Mouse (Mus musculus) spleen, postnatal 36 days (tissue): Measurements from ENCODE around the gene Ubtf.

Source experiments
- DNase-seq, 2 experiments: peaks; one replicate each; pipeline ENCODE4 v3.0.0; 2022; ENCODE audit warnings: low spot score in 2 of 2, mixed read lengths in 1 of 2

The Ubtf gene

DNA sequence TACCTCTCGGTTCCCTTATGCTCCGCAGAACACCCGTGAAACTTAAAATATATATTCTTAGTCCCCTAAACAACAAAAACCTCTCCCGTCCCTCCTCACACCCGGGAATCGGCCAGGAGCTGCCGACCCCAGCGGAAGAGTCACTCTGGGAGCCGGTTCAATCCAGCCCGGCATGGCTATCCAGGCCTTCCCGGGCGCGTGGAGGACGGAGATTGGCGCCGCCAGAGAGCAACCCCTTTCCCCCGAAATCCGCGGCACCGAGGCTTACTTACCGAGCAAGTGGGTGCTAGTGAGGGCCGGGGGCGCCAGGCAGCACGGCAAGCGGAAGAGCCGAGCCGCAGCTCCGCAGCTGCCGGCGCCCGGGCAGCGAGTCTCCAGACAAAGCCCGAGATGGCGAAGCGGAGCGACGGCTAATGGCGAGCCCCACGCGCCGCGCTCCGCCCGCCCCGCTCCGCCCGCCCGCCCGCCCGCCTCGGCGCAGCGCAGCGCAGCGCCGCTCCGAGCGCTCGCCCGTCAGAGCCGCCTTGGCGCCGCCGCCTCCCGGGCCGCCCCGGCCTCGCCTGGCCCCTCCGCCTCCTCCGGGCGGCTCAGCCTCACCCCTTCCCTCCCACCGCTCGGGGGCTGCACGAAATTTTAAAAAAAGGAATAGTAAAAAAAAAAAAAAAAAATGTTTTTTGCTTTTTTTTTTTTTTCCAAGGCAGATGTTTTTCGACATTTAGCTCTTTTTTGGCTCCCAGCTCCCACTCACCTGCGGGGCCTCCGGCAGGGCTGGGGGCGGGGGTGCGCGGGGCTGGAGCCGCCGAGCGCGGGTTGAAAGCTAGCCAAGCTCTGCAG lies 749 bp downstream of the Ubtf start:
- DNase-seq = peak; percentile 56 to 63

DNA sequence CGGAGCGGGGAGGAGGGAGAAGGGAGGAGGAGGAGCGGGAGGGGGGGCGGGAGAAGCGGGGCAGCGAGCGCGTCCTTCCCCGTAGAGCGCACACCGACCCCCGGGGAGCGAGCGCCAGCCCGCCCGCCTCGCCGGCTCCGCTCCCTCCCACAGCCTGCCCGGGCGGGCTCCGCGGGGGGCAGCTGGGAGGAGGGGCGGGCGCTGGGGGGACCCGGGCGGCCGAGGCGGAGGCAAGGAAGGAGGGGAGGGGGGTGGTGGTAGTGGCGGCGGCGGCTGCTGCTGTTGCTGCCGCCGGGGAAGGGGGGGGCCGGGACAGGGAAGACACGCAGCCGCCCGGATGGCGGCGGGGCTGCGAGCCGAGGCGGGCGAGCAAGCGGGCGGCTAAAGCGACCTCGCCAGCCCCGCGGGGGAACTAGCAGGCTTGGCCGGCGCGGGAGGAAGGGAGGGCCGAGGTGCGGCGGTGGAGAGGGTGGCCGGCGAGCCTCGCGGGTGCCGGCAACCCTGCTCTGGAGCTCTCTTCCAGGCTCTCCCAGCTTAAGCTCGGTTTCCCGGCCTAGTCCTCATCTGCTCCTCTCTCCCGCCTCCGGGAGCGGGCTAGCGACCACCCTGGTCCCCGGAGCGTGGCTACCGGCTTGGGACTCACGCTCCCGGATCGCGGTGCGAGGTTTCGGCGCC lies 1.5 kb downstream of the Ubtf start:
- DNase-seq = peak; percentile 66 to 77

DNA sequence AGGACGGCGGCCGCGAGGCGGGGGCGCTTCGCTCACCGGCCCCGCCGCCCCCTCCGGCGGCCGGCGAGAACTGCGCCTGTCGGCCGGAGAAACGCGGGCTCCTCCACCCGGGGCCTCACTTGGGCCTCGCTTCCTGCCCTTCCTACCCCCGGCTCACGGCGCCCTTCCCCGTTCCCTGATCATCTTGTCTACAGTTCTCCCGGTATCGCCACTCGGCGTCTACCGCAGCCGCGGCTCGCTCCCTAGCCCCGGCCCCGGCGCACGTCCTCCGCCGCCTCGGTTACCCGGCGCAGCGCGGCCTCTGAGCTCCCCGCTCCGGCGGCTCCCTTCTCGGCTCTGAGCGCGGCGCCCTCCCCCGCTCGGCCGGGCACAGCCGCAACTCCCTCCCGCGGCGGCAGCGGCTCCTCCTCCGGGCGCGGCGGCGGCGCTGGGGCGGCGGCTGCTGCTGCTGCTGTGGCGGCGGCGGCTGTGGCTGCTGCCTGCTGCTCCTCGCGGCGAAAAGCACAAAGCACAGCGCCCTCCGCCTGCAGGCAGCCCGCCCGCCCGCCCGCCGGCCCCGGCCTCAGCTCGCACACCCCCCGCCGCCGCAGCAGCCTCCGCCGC lies 2.1 kb downstream of the Ubtf start:
- peak; percentile 61 to 67 for DNase-seq

DNA sequence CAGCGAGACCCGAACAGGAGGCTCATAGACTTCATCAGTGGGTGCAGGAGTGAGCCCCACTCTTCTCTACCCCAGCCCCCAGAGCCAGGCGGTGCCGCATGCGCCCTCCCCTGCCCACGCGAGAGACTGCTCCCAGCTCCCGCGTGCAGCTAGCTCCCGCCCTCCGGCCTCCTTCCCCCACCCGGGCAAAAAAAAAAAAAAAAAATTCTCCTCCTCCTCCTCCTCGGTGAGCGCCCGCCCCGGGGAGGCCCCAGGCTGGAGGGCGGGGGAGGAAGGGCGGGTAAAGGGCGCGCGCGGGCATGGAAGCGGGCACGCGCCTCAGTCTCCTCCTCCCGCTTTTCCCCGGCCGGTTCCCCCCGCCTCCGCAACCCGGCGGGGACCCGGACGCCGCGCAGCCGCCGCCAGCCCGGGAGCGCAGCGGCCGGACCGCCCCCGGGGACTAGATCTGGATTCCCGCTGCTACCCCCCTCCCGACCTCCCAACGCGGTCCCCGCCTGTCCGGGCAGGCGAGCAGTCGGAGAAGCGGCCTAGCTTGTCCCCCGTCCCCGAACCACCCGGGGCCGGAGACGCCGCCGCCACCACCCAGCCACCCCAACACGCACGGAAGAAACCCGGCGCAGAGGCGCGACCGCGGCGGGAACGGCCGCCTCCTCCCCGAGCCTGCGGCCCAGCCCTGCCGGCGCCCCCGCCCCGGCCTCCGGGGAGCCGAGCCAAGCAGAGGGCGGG lies 2.8 kb downstream of the Ubtf start:
- peak; percentile 93 to 94 for DNase-seq

DNA sequence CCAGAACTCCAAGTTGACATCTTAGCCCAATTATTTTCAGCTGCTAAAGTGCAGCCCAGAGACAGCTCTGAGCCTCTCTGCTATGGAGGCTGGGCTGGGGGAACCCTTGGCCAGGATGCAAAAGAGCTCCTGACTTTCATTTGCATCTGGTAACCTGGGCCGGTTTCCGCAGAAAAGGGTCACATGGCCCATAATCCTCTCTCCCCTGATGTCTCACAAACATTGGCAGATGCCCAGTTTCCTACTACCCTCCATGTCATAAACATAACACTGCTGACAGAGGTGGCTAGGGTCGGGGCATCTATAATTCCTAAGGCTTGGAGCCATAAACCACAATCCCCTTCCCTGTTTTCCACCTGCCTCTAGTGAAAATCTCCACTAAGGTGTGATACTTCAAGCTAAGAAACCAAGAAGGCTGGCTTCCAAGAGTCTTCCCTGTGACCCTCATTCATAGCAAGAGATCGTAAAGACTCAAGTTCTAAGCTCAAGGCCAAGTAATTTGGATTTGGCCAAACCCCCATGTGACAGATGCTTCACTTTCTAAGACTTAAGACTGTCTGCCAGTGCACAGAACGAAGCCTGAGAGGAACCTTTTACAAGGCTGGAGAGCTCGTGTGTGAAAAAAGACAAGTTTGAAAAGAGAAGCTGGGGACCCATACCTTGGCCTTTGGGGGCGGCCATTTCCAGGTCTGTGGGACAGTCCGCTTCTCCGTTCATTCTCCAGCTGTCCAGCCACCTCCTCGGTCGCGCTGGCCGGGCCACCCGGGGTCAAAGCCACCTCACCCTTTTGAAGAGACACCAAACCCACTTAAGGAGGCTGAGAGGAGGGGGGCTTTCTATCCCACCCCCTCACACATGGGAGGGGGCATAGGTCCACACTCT lies 3.6 kb downstream of the Ubtf start:
- peak; percentile 59 to 64 for DNase-seq

DNA sequence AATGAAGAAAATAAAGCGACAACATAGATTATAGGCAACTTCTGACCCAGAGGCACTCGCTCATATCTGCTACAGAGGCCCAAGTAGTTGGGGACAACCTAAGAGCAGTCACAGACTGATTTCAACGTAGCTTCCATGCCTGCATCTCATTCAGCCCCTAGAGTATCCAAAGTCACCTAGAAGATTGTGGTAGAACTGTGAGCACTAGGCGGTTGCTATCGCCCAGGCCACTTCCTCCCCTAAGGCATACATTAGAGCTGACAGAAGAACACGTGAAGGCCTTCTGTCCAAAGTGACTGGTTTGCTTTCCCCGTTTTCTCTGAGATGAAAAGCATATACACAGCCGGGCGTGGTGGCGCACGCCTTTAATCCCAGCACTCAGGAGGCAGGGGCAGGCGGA lies 5.2 kb downstream of the Ubtf start:
- DNase-seq = no peak

DNA sequence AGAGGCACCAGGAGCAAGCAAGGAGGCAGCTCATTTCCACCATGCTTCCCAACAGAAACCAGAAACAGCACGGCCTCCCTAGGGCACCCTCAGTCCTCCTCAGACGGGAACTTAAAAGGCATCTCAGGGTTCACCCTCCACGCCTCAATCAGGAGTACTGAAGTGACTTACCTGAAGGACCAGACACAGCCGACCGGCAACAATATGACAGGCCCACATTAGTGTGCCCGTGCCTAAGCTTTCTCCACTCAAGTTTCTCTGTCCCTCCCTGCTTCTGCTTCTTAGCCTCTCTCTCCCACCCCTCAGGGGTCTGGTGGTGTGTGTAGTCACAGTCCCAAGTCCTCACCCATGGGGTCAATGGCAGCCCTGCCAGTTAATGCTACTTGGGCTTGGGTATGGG lies 7.0 kb downstream of the Ubtf start:
- no peak for DNase-seq

DNA sequence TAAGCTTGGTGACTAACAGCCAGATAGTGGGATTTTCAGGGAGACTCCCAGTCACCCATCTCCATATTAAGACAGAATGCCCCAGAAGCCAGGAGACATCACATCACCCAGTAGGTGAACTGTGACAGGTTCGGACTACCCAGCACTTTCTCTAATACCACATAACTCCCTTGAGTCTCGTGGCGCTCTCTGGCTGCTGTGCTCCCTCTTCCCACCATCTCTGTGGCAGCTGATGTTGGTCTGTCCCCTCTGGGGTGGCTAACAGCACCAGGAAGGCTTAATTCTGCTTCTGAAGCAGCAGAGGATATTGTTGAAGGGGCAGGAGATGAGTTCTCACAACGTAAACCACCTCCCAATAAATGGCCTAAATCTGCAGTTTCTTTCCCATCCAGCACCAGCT lies 7.6 kb downstream of the Ubtf start:
- no peak for DNase-seq

DNA sequence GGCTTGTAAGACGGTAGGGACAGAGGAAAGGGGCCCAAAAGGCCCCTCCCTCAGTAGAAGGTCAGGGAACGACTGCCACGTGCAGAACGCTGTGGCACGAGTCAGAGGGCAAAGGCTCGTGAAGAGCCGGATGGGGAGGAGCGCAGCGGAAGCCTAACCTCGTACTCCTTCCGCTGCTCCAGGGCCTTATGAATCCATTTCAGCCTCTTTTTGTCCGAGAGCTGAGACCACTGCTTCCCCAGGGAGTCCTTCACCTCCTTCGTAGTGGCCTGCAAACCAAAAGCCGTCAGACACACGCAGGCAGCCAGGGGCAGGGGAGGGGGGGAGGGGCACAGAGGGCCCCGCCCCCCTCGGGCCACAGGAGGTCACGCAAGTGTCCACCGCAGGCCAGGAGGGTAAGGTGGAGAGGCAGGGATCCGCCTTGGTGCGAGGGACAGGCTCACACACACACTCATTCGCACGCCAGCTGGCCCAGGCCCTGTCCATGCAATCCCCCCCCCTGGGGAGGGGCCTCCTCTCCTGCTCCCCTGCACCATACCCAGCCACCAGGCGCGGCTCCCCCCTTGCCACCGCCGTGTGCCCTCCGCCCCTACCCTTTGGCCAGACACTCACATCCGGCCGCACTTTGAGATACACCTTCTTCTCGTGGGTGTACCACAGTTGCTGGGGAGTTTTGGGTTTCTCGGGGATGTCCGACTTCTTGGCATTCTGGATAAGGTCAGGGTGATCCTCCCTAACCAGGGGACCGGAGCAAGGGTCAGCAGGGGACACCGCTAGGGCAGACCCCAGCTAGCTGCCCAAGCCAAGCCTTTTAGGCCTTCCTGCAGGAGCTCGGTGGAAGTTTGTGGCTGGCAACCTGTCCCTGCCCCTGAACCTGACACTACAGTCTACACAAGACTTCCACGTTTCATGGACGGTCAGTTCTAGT lies 8.5 kb downstream of the Ubtf start:
- DNase-seq = no peak

DNA sequence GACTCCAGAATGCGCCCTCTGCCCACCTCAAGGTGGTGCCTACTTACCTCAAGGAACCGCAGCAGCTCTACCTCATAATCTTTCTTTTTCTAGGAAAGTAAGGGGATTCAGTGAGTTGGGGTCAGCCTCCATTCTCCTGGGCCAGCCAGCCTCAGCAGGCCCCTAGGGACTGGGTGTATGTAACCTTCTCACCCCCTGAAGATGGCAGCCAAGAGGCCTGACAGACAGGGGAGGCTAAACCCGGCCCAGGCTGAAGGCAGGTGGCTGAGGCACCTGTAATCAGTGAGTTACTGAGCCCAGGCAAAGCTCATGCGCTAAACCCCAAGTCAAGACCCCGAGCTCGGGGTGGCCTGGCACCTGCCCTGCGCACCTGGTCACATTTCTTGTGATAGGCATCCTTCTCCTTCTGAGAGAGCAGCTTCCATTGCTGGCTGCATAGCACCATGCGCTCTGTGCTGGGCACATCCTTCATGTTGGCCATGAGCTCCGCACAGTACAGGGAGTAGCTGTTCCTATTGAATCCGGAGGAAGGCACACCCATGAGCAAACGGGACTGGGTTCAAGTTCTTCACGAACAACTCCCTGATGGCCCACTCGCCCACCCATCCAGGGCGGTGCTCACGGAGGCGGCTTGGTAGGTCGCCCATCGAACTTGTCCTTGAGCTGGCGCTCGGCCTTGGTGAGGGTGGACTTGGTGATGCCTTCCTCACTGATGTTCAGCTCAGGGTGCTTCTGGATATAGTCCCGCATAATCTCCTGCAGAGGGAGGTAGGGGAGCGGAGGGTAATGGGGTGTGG lies 9.5 kb downstream of the Ubtf start:
- no peak for DNase-seq

DNA sequence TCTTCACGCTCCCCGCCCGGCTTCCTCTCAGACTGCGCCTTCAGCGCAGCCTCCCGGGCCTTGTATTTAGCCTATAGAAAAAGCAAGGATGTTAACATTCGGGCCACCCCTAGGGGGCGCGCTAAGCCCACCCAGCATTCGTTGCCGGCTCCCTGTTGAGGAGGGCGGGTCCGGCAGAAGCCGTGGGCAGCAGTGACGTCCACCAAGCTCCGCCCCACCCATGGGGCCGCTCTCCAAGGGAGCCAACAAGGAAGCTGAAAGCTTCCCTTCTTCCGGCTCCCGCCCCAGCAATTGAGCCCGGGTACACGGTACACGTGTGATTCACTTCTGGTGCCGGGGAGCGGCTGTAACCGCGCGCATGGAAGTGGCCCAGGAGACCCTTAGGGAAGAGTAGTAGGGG lies 10.6 kb downstream of the Ubtf start:
- DNase-seq = peak; percentile 95 to 96

DNA sequence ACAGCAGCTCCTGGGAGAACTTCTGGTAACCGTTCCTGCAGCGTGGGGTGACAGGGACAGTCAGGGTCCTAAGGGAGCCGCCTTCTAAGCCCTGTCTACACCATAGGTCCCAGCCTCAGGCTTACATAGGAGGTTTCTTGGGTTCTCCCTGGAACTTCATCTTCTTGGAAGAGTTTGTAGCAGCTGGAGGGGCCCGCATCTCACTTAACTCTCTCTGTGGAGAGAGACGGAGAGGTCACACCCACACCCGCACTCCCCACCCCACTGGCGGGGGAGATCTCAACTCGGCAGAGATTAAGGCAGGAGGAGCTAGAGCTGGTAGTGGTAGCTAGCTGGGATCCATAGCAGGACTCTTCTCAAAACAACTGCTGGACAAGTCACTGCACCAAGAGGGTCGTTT lies 11.4 kb downstream of the Ubtf start:
- DNase-seq = no peak

DNA sequence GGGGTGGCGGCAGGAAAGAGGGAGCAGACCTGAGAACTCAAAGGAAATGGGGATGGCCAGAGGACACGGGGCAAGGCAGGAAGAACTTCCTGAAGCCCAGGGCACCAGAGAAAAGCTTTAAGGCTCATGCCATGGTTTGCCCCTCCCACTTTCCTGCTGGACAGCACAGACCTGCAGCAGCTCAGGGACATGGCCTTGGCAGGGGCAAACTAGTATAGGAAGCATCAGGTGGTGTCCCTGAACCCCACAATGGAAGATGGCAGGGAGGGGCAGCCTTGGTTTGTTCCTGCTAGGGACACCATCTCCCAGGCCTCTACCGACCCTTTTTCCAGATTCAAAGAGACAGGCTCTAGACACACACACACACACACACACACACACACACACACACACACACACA lies 14.2 kb downstream of the Ubtf start:
- no peak for DNase-seq

DNA sequence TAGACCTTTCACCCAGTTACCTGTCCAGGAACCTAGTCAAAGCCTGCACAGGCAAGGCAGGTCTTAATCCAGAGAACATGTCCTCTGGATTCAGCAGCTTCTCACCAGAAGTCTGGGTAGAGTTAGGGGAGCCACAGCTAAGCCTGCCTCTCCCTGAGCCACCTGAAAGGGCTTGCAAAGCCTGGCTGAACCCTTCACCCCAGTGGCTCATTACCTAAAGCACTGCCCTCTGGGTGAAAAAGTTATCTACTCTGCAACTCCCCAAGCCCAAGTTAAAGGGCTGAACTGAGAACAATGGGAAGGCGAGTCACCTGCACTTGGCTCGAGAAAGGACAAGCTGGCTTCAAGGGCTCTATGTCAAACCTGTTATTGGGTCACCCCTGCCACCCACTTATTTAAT lies 15.4 kb downstream of the Ubtf start:
- no peak for DNase-seq

DNA sequence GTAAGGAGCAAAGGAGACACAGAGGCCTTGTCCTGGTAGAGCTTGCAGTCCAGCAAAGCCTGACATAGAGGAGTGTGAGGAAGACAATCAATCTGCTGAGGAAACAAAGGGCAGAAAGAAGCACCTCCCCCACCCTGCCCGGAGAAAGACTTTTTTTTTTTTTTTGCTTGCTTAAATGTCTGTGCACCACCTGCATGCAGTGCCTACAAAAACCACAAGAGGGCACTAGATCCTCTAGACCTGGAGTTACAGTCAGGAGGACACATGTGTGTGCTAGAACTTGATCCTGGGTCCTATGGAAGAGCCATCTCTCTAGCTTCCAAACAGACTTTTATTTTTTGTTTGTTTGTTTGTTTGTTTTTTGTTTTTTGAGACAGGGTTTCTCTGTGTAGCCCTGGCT lies 19.7 kb downstream of the Ubtf start:
- DNase-seq = peak; percentile 49 to 68

DNA sequence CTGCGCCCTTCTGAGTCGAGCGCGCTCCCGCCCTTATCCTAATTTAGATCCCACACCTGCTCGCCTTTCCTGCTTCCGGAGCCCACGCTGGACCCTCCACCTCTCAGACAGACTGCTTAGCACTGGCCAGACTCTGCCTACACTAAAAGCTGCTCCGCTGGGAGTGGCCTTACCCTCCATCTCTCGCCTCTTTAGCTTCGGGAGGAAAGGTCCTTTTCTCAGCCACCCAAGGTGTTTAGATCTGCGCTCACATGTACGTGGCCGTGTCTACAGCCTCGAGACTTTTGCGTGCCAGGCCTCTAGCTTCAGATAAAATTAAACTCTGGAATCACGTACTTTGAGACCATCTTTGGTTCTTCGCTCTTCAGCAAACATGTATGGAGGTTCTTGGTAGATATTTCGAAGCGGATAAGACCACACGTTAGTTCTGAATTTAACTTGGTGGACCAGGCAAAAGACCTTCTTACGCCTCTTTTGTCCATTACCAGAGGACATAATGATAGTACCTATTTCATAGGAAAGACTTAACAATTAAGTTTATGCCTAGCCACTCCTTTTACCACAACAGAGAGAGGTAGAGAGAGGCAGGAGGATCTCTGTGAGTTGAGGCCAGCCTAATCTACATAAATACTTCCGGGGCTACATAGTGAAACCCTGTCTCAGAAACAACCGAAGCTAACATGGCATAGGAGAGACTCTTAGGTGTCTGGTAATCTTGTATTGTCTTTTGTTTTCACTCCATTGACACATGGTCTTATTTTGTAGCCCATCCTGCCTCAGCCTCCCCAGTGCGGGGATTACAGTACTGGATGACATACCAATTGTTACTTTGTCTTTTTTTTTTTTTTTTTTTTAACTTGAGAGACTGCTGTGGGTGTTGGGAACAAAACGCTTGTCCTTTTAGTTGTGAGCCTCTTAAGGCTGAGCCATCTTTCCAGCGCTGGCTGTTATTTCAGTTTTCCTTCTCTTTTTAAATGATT lies 21.7 kb downstream of the Ubtf start:
- no peak for DNase-seq

DNA sequence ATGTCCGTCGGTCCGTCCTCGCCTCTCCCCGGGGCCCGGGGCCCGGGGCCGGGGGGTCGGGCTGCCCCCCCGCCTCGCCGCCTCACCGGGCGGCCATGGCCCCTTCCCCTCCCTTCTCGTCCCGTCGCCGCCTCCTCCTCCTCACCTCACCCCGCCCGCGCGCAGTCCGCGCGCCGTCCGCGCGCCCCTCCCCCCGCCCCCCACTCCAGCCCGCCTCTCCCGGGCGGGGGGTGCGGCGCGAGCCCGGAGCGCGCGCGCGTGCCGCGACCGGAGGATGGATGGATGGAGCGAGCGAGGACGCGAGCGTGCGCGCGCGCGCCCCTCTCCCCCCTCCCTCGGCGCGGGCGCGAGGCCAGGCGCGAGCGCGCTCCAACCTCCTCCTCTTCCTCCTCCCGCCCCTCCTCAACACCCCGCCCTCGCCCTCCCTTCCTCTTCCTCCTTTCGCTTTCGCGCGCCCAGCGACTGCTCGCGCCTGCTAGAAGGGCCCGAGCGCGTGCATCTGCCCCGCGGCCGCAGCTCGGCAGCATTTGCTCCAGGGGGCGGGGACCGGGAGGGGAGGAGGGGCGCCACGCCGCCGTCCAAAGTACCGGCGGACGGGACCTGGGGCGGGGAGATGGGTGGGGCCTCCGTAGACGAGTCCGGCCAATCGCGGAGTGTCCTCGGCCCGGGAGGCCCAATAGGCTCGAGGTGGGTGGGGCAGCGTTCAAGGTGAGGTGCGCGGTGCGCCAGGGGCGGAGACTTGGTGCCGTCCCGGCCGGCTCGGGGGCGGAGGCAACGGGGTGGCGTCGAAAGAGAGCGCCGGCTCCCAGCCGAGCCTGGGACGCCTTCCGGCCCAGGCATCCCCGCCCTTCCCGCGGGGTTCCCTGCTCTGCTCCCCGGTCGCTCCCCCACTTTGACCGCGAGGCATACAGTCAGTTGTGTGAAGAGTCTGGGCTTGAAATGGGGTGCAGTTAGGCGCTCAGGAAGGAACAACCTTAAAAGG lies 22.8 kb downstream of the Ubtf start, which contains the start of gene Atxn7l3:
TSS of gene Atxn7l3 (minus strand) at position 141 of the 982 bp plus-strand sequence.
- DNase-seq = peak; percentile 99 to 100
